Mouse (Mus musculus): ENCODE measurements at regions not wholly inside any gene's neighbourhood (a gene's known extent, or its start where the extent isn't known, plus 50 kb on each side); places are given as distances from the start of the nearest gene placed in this dataset.
A peak's percentile ranks its signal among the peaks of the same experiment; 100 is the strongest.

GRCm38 (mm10) chrX:158808526-158809144, 401.5 kb upstream of the Rps6ka3 start:
- Histone ChIP-seq H3K4me3 (no peak overlapping the region), H3K27ac (no peak overlapping the region)
- DNase-seq (ENCODE audit: low spot score in 2 of 2): no peak
- TF ChIP-seq CTCF (conservative IDR thresholded peaks at IDR 0.05): no peak

- no peak for TF ChIP-seq CTCF (conservative IDR thresholded peaks at IDR 0.05)
- H3K27ac ChIP-seq: peak overlapping the region; percentile 53; the same call in 1 of the 2 replicates
- no peak for DNase-seq (ENCODE audit: low spot score in 2 of 2)
- H3K4me3 ChIP-seq: no peak overlapping the region
These were observed 396.3 kb upstream of the Rps6ka3 start for GRCm38 (mm10) chrX:158813811-158814210.

- no peak overlapping the region for H3K27ac ChIP-seq
- TF ChIP-seq CTCF (conservative IDR thresholded peaks at IDR 0.05): no peak
- peak in 1 of 2 experiments; percentile 14 for DNase-seq (ENCODE audit: low spot score in 2 of 2)
- no peak overlapping the region for H3K4me3 ChIP-seq
These were observed 372.6 kb upstream of the Rps6ka3 start for GRCm38 (mm10) chrX:158837546-158837945.

GRCm38 (mm10) chrX:158852308-158852707, 357.8 kb upstream of the Rps6ka3 start:
- DNase-seq (ENCODE audit: low spot score in 2 of 2): peak; percentile 46 to 70
- no peak for TF ChIP-seq CTCF (conservative IDR thresholded peaks at IDR 0.05)
- Histone ChIP-seq H3K27ac (peak overlapping the region; percentile 79), H3K4me3 (no peak overlapping the region)

Measured in layer of hippocampus, adult 2 months (tissue).